Mouse (Mus musculus): ENCODE results near the gene Erbb4. TPM values are rescaled to one million over a fixed set of nuclear protein-coding genes. Genes with fewer than 3 reads are reported as not detected.

Gene Erbb4
- polyA plus RNA-seq, 1 experiment = not detected

DNA sequence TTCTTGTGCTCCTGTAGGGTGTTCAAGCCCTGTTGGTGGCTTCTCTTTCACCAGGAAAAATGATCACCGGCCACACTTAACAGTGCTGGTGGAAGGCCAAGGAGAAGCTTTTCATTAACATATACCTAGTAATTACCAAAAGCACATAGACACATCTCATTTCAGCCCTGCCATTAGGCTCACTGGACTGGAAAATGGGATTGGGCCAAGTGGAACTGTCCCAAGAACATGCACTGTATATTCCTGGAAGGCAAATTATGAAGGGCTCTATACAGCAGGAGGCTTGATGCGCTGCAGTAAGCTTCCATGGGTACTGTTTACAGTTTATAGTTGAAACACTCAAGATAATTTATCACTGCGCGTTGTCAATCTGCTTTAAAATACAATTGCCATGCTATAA, 248.4 kb downstream of the Erbb4 start:
- no peaks in the 10 kb centered on the region for H3K27me3 ChIP-seq (ENCODE audit: control insufficient read depth, insufficient read depth, insufficient read length)
- no peaks in the 10 kb centered on the region for H3K79me2 ChIP-seq (ENCODE audit: control insufficient read depth, insufficient read depth)
- no peaks in the 10 kb centered on the region for H3K36me3 ChIP-seq (ENCODE audit: control insufficient read depth, insufficient read depth)
- no peak overlapping the region for H3K4me2 ChIP-seq (ENCODE audit: low read depth)
- TF ChIP-seq SRF (IDR thresholded peaks at IDR 0.05; ENCODE audit: control insufficient read depth, insufficient read length, low read depth) (no peak), CEBPB (IDR thresholded peaks at IDR 0.05; ENCODE audit: insufficient read depth, poor library complexity, severe bottlenecking) (no peak), E2F4 (IDR thresholded peaks at IDR 0.05; ENCODE audit: insufficient read depth) (no peak), MYOG (IDR thresholded peaks at IDR 0.05; ENCODE audit: control insufficient read depth in 1 of 3, insufficient read depth in 1 of 3, insufficient read length in 2 of 3, low read depth in 2 of 3) (no peak)
- no peak overlapping the region for H3ac ChIP-seq (ENCODE audit: control insufficient read depth, insufficient read length)
- H3K4me3 ChIP-seq = no peak overlapping the region

DNA sequence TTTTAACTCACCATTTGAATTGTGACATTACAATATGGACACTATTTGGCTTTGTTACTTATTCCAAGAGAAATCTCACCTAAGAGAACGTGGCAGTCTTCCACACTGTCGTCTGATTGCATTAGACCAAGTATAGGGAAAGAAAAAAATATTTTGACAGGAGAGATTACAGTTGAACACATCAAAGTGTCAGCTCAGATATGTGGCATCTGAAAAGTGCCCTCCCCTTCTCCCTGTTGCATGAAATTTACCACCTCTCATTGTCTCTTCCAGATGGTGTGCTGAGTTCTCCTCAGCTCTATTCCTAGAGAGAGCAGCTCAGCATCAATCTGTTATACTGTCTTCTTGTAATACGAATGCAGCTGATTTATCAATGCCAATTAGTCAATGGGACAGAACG, 268.5 kb downstream of the Erbb4 start:
- H3K4me3 ChIP-seq = no peak overlapping the region
- no peaks in the 10 kb centered on the region for H3K79me2 ChIP-seq (ENCODE audit: control insufficient read depth, insufficient read depth)
- no peak overlapping the region for H3K4me2 ChIP-seq (ENCODE audit: low read depth)

DNA sequence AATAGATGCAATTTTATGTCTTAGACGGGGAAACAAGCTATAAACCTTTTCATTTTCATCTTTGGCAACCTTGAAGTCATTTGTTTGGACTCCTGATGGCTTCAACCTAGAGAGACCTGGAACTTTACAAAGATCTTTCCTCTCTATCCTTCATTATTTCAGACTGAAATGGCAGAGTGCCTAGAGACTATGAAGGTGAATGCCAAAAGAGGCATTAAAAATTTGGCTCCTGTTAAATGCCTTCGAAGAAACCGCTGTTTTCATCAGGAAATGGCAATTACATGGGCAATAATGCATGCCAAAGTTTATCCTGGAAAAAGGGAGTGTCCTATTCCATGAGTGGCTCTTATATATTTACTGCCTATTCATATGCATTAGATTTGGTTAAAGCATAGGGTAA, 273.2 kb downstream of the Erbb4 start:
- H3K4me3 ChIP-seq = no peak overlapping the region
- no peak overlapping the region for H3K4me2 ChIP-seq (ENCODE audit: low read depth)
- H3K36me3 ChIP-seq (ENCODE audit: control insufficient read depth, insufficient read depth) = no peaks in the 10 kb centered on the region
- no peak overlapping the region for H3ac ChIP-seq (ENCODE audit: control insufficient read depth, insufficient read length)
- TF ChIP-seq TCF3 (IDR thresholded peaks at IDR 0.05; ENCODE audit: insufficient read length, low read depth) (no peak), CEBPB (IDR thresholded peaks at IDR 0.05; ENCODE audit: insufficient read depth, poor library complexity, severe bottlenecking) (no peak), E2F4 (IDR thresholded peaks at IDR 0.05; ENCODE audit: insufficient read depth) (no peak), MAX (IDR thresholded peaks at IDR 0.05; ENCODE audit: low read depth) (no peak), MYOD1 (IDR thresholded peaks at IDR 0.05; ENCODE audit: control insufficient read depth in 1 of 3, insufficient read length in 2 of 3, low read depth in 2 of 3) (no peak), MYOG (IDR thresholded peaks at IDR 0.05; ENCODE audit: control insufficient read depth in 1 of 3, insufficient read depth in 1 of 3, insufficient read length in 2 of 3, low read depth in 2 of 3) (no peak), POLR2A (IDR thresholded peaks at IDR 0.05; ENCODE audit: insufficient read length, low read depth) (no peak), POLR2AphosphoS2 (IDR thresholded peaks at IDR 0.05; ENCODE audit: insufficient read length, low read depth) (no peak), REST (IDR thresholded peaks at IDR 0.05; ENCODE audit: insufficient read depth, insufficient read length) (no peak), SRF (IDR thresholded peaks at IDR 0.05; ENCODE audit: control insufficient read depth, insufficient read length, low read depth) (no peak), TCF12 (IDR thresholded peaks at IDR 0.05; ENCODE audit: insufficient read depth, poor library complexity, severe bottlenecking) (no peak), USF1 (IDR thresholded peaks at IDR 0.05; ENCODE audit: low read depth) (no peak)
- no peaks in the 10 kb centered on the region for H3K27me3 ChIP-seq (ENCODE audit: control insufficient read depth, insufficient read depth, insufficient read length)
- no peaks in the 10 kb centered on the region for H3K79me2 ChIP-seq (ENCODE audit: control insufficient read depth, insufficient read depth)

More for the DNA sequence above, 268.5 kb downstream of the Erbb4 start:
- Histone ChIP-seq H3ac (ENCODE audit: control insufficient read depth, insufficient read length) (no peak overlapping the region), H3K36me3 (ENCODE audit: control insufficient read depth, insufficient read depth) (no peaks in the 10 kb centered on the region), H3K27me3 (ENCODE audit: control insufficient read depth, insufficient read depth, insufficient read length) (no peaks in the 10 kb centered on the region)
- TF ChIP-seq MYOG (IDR thresholded peaks at IDR 0.05; ENCODE audit: control insufficient read depth in 1 of 3, insufficient read depth in 1 of 3, insufficient read length in 2 of 3, low read depth in 2 of 3) = no peak
- TF ChIP-seq TCF3 (IDR thresholded peaks at IDR 0.05; ENCODE audit: insufficient read length, low read depth) = no peak
- TF ChIP-seq TCF12 (IDR thresholded peaks at IDR 0.05; ENCODE audit: insufficient read depth, poor library complexity, severe bottlenecking) = no peak
- TF ChIP-seq POLR2A (IDR thresholded peaks at IDR 0.05; ENCODE audit: insufficient read length, low read depth) = no peak
- no peak for TF ChIP-seq POLR2AphosphoS2 (IDR thresholded peaks at IDR 0.05; ENCODE audit: insufficient read length, low read depth)
- no peak for TF ChIP-seq USF1 (IDR thresholded peaks at IDR 0.05; ENCODE audit: low read depth)
- no peak for TF ChIP-seq MAX (IDR thresholded peaks at IDR 0.05; ENCODE audit: low read depth)
- TF ChIP-seq CEBPB (IDR thresholded peaks at IDR 0.05; ENCODE audit: insufficient read depth, poor library complexity, severe bottlenecking) = no peak

DNA sequence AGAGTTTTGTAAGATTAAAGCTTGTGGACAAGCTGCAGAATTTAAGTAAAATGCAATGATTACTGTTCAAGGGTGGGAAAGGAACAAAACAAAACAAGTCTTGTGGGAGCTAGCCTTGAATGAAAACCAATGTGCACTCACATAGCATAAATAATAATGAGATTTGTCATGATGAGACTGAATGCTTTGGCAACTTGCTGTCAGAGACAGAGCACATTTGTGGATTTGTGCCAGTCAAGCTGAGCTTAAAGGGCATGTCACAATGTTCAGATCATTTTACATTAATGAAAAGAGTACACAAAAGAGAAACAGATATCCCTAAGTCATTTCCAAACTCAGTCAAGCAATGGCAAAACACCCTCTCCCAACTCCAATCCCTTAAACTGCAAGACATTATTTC, 275.8 kb downstream of the Erbb4 start:
- H3K27me3 ChIP-seq (ENCODE audit: control insufficient read depth, insufficient read depth, insufficient read length) = no peaks in the 10 kb centered on the region
- no peak for TF ChIP-seq USF1 (IDR thresholded peaks at IDR 0.05; ENCODE audit: low read depth)
- TF ChIP-seq TCF12 (IDR thresholded peaks at IDR 0.05; ENCODE audit: insufficient read depth, poor library complexity, severe bottlenecking) = no peak
- TF ChIP-seq SRF (IDR thresholded peaks at IDR 0.05; ENCODE audit: control insufficient read depth, insufficient read length, low read depth) = no peak
- TF ChIP-seq POLR2AphosphoS2 (IDR thresholded peaks at IDR 0.05; ENCODE audit: insufficient read length, low read depth) = no peak
- no peak for TF ChIP-seq REST (IDR thresholded peaks at IDR 0.05; ENCODE audit: insufficient read depth, insufficient read length)
- no peak for TF ChIP-seq MAX (IDR thresholded peaks at IDR 0.05; ENCODE audit: low read depth)
- no peak for TF ChIP-seq POLR2A (IDR thresholded peaks at IDR 0.05; ENCODE audit: insufficient read length, low read depth)
- no peak overlapping the region for H3K4me3 ChIP-seq
- H3K4me2 ChIP-seq (ENCODE audit: low read depth) = no peak overlapping the region
- H3K79me2 ChIP-seq (ENCODE audit: control insufficient read depth, insufficient read depth) = no peaks in the 10 kb centered on the region
- no peaks in the 10 kb centered on the region for H3K36me3 ChIP-seq (ENCODE audit: control insufficient read depth, insufficient read depth)
- no peak overlapping the region for H3ac ChIP-seq (ENCODE audit: control insufficient read depth, insufficient read length)

DNA sequence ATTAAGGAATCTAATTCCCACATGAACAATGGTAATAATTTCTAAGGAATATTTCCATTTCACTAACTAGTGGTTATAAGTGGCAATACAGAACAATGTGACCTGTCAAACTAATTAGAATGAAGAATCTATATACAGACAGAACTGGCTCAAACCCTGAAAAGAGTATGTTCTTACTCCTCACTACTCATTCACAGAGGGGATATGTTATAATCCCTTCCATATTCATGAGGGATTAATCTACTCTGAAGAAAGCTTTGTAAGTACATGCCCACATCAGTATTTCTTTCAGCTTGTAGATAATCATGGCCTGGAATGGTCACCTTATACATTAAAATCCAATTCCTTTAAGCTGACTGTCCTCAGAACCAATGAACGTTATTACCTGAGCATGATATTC, 276.3 kb downstream of the Erbb4 start:
- no peaks in the 10 kb centered on the region for H3K27me3 ChIP-seq (ENCODE audit: control insufficient read depth, insufficient read depth, insufficient read length)
- no peak overlapping the region for H3ac ChIP-seq (ENCODE audit: control insufficient read depth, insufficient read length)
- H3K36me3 ChIP-seq (ENCODE audit: control insufficient read depth, insufficient read depth) = no peaks in the 10 kb centered on the region
- H3K4me2 ChIP-seq (ENCODE audit: low read depth) = no peak overlapping the region
- H3K4me3 ChIP-seq = no peak overlapping the region
- no peak for TF ChIP-seq USF1 (IDR thresholded peaks at IDR 0.05; ENCODE audit: low read depth)
- TF ChIP-seq MYOG (IDR thresholded peaks at IDR 0.05; ENCODE audit: control insufficient read depth in 1 of 3, insufficient read depth in 1 of 3, insufficient read length in 2 of 3, low read depth in 2 of 3) = no peak
- TF ChIP-seq MAX (IDR thresholded peaks at IDR 0.05; ENCODE audit: low read depth) = no peak
- no peak for TF ChIP-seq TCF12 (IDR thresholded peaks at IDR 0.05; ENCODE audit: insufficient read depth, poor library complexity, severe bottlenecking)
- TF ChIP-seq REST (IDR thresholded peaks at IDR 0.05; ENCODE audit: insufficient read depth, insufficient read length) = no peak
- no peak for TF ChIP-seq CEBPB (IDR thresholded peaks at IDR 0.05; ENCODE audit: insufficient read depth, poor library complexity, severe bottlenecking)
- no peak for TF ChIP-seq SRF (IDR thresholded peaks at IDR 0.05; ENCODE audit: control insufficient read depth, insufficient read length, low read depth)
- TF ChIP-seq POLR2A (IDR thresholded peaks at IDR 0.05; ENCODE audit: insufficient read length, low read depth) = no peak
- TF ChIP-seq MYOD1 (IDR thresholded peaks at IDR 0.05; ENCODE audit: control insufficient read depth in 1 of 3, insufficient read length in 2 of 3, low read depth in 2 of 3) = no peak
- no peak for TF ChIP-seq POLR2AphosphoS2 (IDR thresholded peaks at IDR 0.05; ENCODE audit: insufficient read length, low read depth)
- TF ChIP-seq E2F4 (IDR thresholded peaks at IDR 0.05; ENCODE audit: insufficient read depth) = no peak
- TF ChIP-seq TCF3 (IDR thresholded peaks at IDR 0.05; ENCODE audit: insufficient read length, low read depth) = no peak
- H3K79me2 ChIP-seq (ENCODE audit: control insufficient read depth, insufficient read depth) = no peaks in the 10 kb centered on the region
